Mouse (Mus musculus): Measurements from ENCODE around the gene Pcsk4. TPM values are rescaled to one million over a fixed set of nuclear protein-coding genes. Genes with fewer than 3 reads are reported as not detected.

Gene Pcsk4
- total RNA-seq (2012; rRNA removed) (1.1 and 1.3 TPM in 2 replicates), total RNA-seq (2014; rRNA removed) (not detected in 2 replicates), polyA plus RNA-seq (2012; ENCODE audit: insufficient read length, low read depth) (0.46 TPM in 1 of 2 replicates, not detected in the other)

DNA sequence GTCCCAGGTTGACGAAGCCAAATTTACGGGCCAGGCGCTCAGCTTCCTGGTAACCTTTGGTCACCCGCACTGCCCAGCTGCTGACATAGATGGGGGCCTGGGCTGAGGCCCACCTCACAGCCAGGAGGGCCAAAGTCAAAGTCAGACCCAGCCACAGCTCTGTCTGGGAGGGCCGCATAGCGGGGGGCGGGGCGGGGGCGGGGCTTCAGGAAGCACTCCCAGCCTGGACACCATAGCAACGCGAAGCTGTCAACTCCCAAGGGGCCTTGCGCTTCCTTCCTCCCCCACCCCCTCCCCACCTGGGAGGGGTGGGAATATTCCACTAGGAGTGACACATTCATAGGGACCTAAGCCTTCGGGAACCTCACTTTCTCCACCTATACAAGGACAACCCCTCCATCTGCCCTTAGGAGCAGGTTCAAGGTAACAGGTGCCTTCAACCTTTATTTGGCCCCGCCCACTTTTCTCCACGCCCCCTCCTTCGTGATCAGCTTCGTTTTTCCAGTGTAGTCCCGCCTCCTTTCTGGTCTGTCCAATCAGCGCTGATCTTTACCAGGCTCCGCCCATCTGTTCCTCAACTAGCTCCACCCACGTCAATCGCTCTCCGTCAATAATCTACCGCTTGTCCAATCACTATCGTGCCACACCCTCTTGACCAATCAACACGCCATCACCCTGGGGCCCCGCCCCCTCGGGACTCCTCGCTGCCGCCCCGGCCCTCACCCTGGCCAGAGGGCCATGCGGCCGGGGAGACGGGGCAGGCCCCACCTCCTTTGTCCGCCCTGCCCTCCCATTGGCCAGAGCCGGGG is at the start of gene Pcsk4, which contains the start of gene Reep6:
TSS of gene Pcsk4 (minus strand) at position 226 of the 809 bp plus-strand sequence.
TSS of gene Reep6 (plus strand) at position 681 of the 809 bp plus-strand sequence.
- DNase-seq (ENCODE audit: extremely low read depth) = peak; percentile 98
- Histone ChIP-seq H3K4me1 (ENCODE audit: control insufficient read depth in 1 of 2, insufficient read depth in 2 of 2) (peaks cover 28 to 40% of the 10 kb centered on the region in 2 experiments), H3K36me3 (replicated peaks in 1 of 2; ENCODE audit: control insufficient read depth in 1 of 2, insufficient read depth in 1 of 2, low read length in 1 of 2) (peaks cover 3 to 8% of the 10 kb centered on the region in 2 experiments), H3K4me2 (ENCODE audit: insufficient read depth, low read depth, poor library complexity, severe bottlenecking) (peak within 1 kb of the TSS; percentile 63), H3K4me3 (replicated peaks in 1 of 3; ENCODE audit: low read depth in 2 of 3, low read length in 2 of 3, poor library complexity in 1 of 3) (peak within 1 kb of the TSS; percentile 55 to 71 (median 55)), H3K27me3 (replicated peaks) (peaks cover 70% of the 10 kb centered on the region), H3K27ac (ENCODE audit: insufficient read depth, low read depth) (no peak within 1 kb of the TSS), H3K79me2 (replicated peaks; ENCODE audit: control insufficient read depth, extremely low read depth, insufficient read depth, poor library complexity, severe bottlenecking) (no peaks in the 10 kb centered on the region), H3K9ac (ENCODE audit: insufficient read depth, low read depth) (peak within 1 kb of the TSS; percentile 41), H3K9me3 (replicated peaks; ENCODE audit: low read length) (peaks cover 5% of the 10 kb centered on the region)
- in situ Hi-C loops (cut with MboI; ENCODE audit: low pct_ligation_motif_present, low pct_unique_long_range_greater_than_20kb, low sequenced_read_pairs) (no loop called here), dilution Hi-C loops (cut with MboI; ENCODE audit: extremely low pct_ligation_motif_present, extremely low pct_unique_long_range_greater_than_20kb, low sequenced_read_pairs) (no loop called here)
- TF ChIP-seq ELF1 (IDR thresholded peaks at IDR 0.05; ENCODE audit: low read depth, low read length) (peak; percentile 40), MYC (IDR thresholded peaks at IDR 0.05; ENCODE audit: low read depth, low read length) (no peak), HCFC1 (IDR thresholded peaks at IDR 0.05; ENCODE audit: low read depth, low read length) (0 out of 2 replicates have a peak, but pooled peaks have one; percentile 21), TBP (conservative IDR thresholded peaks at IDR 0.05; ENCODE audit: low read depth, low read length) (0 out of 2 replicates have a peak, but pooled peaks have one; percentile 33), TCF12 (IDR thresholded peaks at IDR 0.05; ENCODE audit: low read depth, low read length) (0 out of 2 replicates have a peak, but pooled peaks have one; percentile 26), MEF2A (IDR thresholded peaks at IDR 0.05; ENCODE audit: borderline replicate concordance, low read depth, low read length) (0 out of 2 replicates have a peak, but pooled peaks have one; percentile 22), KAT2A (IDR thresholded peaks at IDR 0.05; ENCODE audit: insufficient replicate concordance, low read length) (0 out of 2 replicates have a peak, but pooled peaks have one; percentile 55), CHD2 (IDR thresholded peaks at IDR 0.05; ENCODE audit: low read length) (peak; percentile 61), SIN3A (IDR thresholded peaks at IDR 0.05; ENCODE audit: low read length) (peak; percentile 81), SMC3 (IDR thresholded peaks at IDR 0.05; ENCODE audit: low read depth, low read length) (no peak), BHLHE40 (IDR thresholded peaks at IDR 0.05; ENCODE audit: low read depth, low read length) (no peak)

DNA sequence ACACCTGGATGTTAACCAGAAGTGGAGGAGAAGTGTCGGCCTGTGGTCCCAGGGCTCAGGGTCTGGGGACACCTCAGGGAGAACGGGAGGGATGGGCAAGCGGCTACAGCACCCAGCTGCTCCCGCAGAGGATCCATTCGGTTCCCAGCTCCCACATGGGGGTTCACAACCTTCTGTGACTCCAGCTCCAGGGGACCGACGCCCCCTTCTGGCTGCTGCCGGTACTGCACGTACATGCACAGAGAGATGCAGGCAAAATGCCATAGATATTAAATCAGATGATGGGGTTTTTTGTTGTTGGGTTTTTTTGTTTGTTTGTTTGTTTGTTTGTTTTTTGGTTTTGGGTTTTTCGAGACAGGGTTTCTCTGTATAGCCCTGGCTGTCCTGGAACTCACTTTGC is 48.4 kb upstream of the Pcsk4 start:
- DNase-seq (ENCODE audit: extremely low read depth) = no peak
- TF ChIP-seq PAX5 (IDR thresholded peaks at IDR 0.05; ENCODE audit: low read length) (no peak), CTCF (conservative IDR thresholded peaks at IDR 0.05 in 1 of 2, IDR thresholded peaks at IDR 0.05 in 1 of 2; ENCODE audit: low read depth in 2 of 2, low read length in 2 of 2) (peak; percentile 47 to 50; a peak in 3 of 4 replicates)
- Histone ChIP-seq H3K27ac (ENCODE audit: insufficient read depth, low read depth) (no peak overlapping the region), H3K9me3 (replicated peaks; ENCODE audit: low read length) (peaks cover 9% of the 10 kb centered on the region), H3K27me3 (replicated peaks) (no peaks in the 10 kb centered on the region), H3K9ac (ENCODE audit: insufficient read depth, low read depth) (no peak overlapping the region), H3K4me2 (ENCODE audit: insufficient read depth, low read depth, poor library complexity, severe bottlenecking) (no peak overlapping the region), H3K4me3 (replicated peaks in 1 of 3; ENCODE audit: low read depth in 2 of 3, low read length in 2 of 3, poor library complexity in 1 of 3) (no peak overlapping the region), H3K79me2 (replicated peaks; ENCODE audit: control insufficient read depth, extremely low read depth, insufficient read depth, poor library complexity, severe bottlenecking) (no peaks in the 10 kb centered on the region), H3K36me3 (replicated peaks in 1 of 2; ENCODE audit: control insufficient read depth in 1 of 2, insufficient read depth in 1 of 2, low read length in 1 of 2) (peaks cover 17 to 28% of the 10 kb centered on the region in 2 experiments), H3K4me1 (ENCODE audit: control insufficient read depth in 1 of 2, insufficient read depth in 2 of 2) (peaks cover 0 to 2% of the 10 kb centered on the region in 2 experiments; a peak in 2 of 4 replicates)
- dilution Hi-C loops (cut with MboI; ENCODE audit: extremely low pct_ligation_motif_present, extremely low pct_unique_long_range_greater_than_20kb, low sequenced_read_pairs) = no loop called here
- in situ Hi-C loops (cut with MboI; ENCODE audit: low pct_ligation_motif_present, low pct_unique_long_range_greater_than_20kb, low sequenced_read_pairs) = no loop called here
